Mouse (Mus musculus) stomach, embryonic 14.5 days (tissue): ENCODE data around the gene Fahd1. TPM values are rescaled to one million over a fixed set of nuclear protein-coding genes. Genes with fewer than 3 reads are reported as not detected.

Source experiments
- ATAC-seq: fragments of 200-750 bp; cut with Nextera tagmentation; 2 replicates; pipeline ENCODE4 v1.8.0; 2017; ENCODE audit warnings: low read depth, moderate TSS enrichment; ENCODE audit not compliant: insufficient number of reproducible peaks, insufficient read depth, low FRiP score
- H3K27ac ChIP-seq: fragments of 300-500 bp; sonication (generic); 2 replicates; pipeline ENCODE4 v1.5.1; 2014; ENCODE audit warnings: mild to moderate bottlenecking, low read length, moderate library complexity, mixed read lengths
- H3K27me3 ChIP-seq: fragments of 300-500 bp; sonication (generic); 2 replicates; pipeline ENCODE4 v1.6.1; 2014; ENCODE audit warnings: low read length, control low read depth, mixed read lengths; ENCODE audit not compliant: control insufficient read depth, insufficient read depth
- H3K36me3 ChIP-seq: fragments of 300-500 bp; sonication (generic); 2 replicates; pipeline ENCODE4 v1.6.1; 2014; ENCODE audit warnings: mild to moderate bottlenecking, control low read depth, low read length, moderate library complexity, mixed read lengths; ENCODE audit not compliant: control insufficient read depth, insufficient read depth
- H3K4me1 ChIP-seq: fragments of 300-500 bp; sonication (generic); 2 replicates; pipeline ENCODE4 v1.6.1; 2014; ENCODE audit warnings: low read length, control low read depth, mixed read lengths; ENCODE audit not compliant: control insufficient read depth, insufficient read depth
- H3K4me2 ChIP-seq: fragments of 300-500 bp; sonication (generic); replicated peaks from 2 replicates; pipeline ENCODE4 v1.6.1; 2014; ENCODE audit warnings: low read depth, low read length, control low read depth
- H3K4me3 ChIP-seq: fragments of 300-500 bp; sonication (generic); 2 replicates; pipeline ENCODE4 v1.5.1; 2014; ENCODE audit warnings: low read depth, low read length, control low read depth
- H3K9ac ChIP-seq: fragments of 300-500 bp; sonication (generic); replicated peaks from 2 replicates; pipeline ENCODE4 v1.6.1; 2014; ENCODE audit warnings: low read depth, mild to moderate bottlenecking, control low read depth, low read length, moderate library complexity, mixed read lengths
- H3K9me3 ChIP-seq: fragments of 300-500 bp; sonication (generic); 2 replicates; pipeline ENCODE4 v1.6.1; 2016; ENCODE audit warnings: low read depth, low read length, control low read depth; ENCODE audit not compliant: control insufficient read depth
- WGBS: fragments of 180-500 bp; shearing (Covaris S2); extraction: QIAGEN DNeasy Blood & Tissue Kit; methylation state at CpG from one replicate; pipeline ENCODE4 v1.1.7; 2014; 5-methylcytosine and 5-hydroxymethylcytosine counted together
- polyA plus RNA-seq: library from polyadenylated mRNA; unstranded; fragments of >200 nt; fragmentation: Nextera tagmentation; extraction: Ambion mirVana; gene quantifications from 2 replicates; pipeline ENCODE4 v1.2.1, GENCODE M21; 2014

Fahd1 gene
- polyA plus RNA-seq, 1 experiment from 2014 or later: 21.6 TPM

GRCm38 (mm10) chr17:24799476-24799875 is 50.7 kb downstream of the Fahd1 start:
- Histone ChIP-seq H3K9ac (no peak overlapping the region), H3K9me3 (no peaks in the 10 kb centered on the region), H3K4me2 (no peak overlapping the region), H3K27me3 (no peaks in the 10 kb centered on the region), H3K27ac (no peak overlapping the region), H3K36me3 (no peaks in the 10 kb centered on the region), H3K4me3 (no peak overlapping the region), H3K4me1 (no peaks in the 10 kb centered on the region)
- no peak for ATAC-seq
- WGBS: 89% methylated on average over 4 of the region's 4 CpGs

Other genes with a start within 250 kb of the Fahd1 start
- gene Tsc2, start 217.7 kb downstream of the Fahd1 start, polyA plus RNA-seq: 57.1 and 57.7 TPM in 2 replicates
- gene Nthl1, start 217.7 kb downstream of the Fahd1 start, polyA plus RNA-seq: 18.1 and 19.6 TPM in 2 replicates
- gene Slc9a3r2, start 200.0 kb downstream of the Fahd1 start, polyA plus RNA-seq: 44.9 and 47.7 TPM in 2 replicates
- 0.42 and 0.90 TPM in 2 replicates for gene Npw, start 191.9 kb downstream of the Fahd1 start, polyA plus RNA-seq
- gene Zfp598, start 180.7 kb downstream of the Fahd1 start, polyA plus RNA-seq: 24.8 and 26.5 TPM in 2 replicates
- gene Syngr3, start 160.4 kb downstream of the Fahd1 start, polyA plus RNA-seq: 5.6 and 6.3 TPM in 2 replicates
- gene Gfer, start 154.2 kb downstream of the Fahd1 start, polyA plus RNA-seq: 38.5 and 40.8 TPM in 2 replicates
- gene Noxo1, start 154.1 kb downstream of the Fahd1 start, polyA plus RNA-seq: 3.2 and 3.8 TPM in 2 replicates
- 67.8 and 72.1 TPM in 2 replicates for gene Tbl3, start 142.7 kb downstream of the Fahd1 start, polyA plus RNA-seq
- gene Rnf151, start 132.3 kb downstream of the Fahd1 start, polyA plus RNA-seq: not detected in 2 replicates
- 1,483 and 1,587 TPM in 2 replicates for gene Rps2, start 132.2 kb downstream of the Fahd1 start, polyA plus RNA-seq
- 226 and 259 TPM in 2 replicates for gene Ndufb10, start 125.9 kb downstream of the Fahd1 start, polyA plus RNA-seq
- 0.26 TPM in 1 of 2 replicates, not detected in the other for gene Rpl3l, start 122.5 kb downstream of the Fahd1 start, polyA plus RNA-seq
- gene Msrb1, start 113.7 kb downstream of the Fahd1 start, polyA plus RNA-seq: 40.3 and 41.3 TPM in 2 replicates
- gene Hs3st6, start 97.4 kb downstream of the Fahd1 start, polyA plus RNA-seq: 1.1 and 1.5 TPM in 2 replicates
- gene Meiob, start 46.1 kb downstream of the Fahd1 start, polyA plus RNA-seq: not detected in 2 replicates
- 31.7 and 35.2 TPM in 2 replicates for gene Hagh, start 10.2 kb downstream of the Fahd1 start, polyA plus RNA-seq
- 1.1 and 1.5 TPM in 2 replicates for gene Igfals, start 15.6 kb upstream of the Fahd1 start, polyA plus RNA-seq
- 48.1 and 49.0 TPM in 2 replicates for gene Nubp2, start 36.0 kb upstream of the Fahd1 start, polyA plus RNA-seq
- gene Spsb3, start 36.3 kb upstream of the Fahd1 start, polyA plus RNA-seq: 32.9 and 36.4 TPM in 2 replicates
- 18.9 and 27.8 TPM in 2 replicates for gene Eme2, start 44.7 kb upstream of the Fahd1 start, polyA plus RNA-seq
- 84.7 and 85.6 TPM in 2 replicates for gene Mrps34, start 44.8 kb upstream of the Fahd1 start, polyA plus RNA-seq
- 72.7 and 76.7 TPM in 2 replicates for gene Nme3, start 46.1 kb upstream of the Fahd1 start, polyA plus RNA-seq
- 40.9 and 42.9 TPM in 2 replicates for gene Mapk8ip3, start 86.6 kb upstream of the Fahd1 start, polyA plus RNA-seq
- gene Jpt2, start 110.3 kb upstream of the Fahd1 start, polyA plus RNA-seq: 139 and 150 TPM in 2 replicates
- 9.7 and 11.7 TPM in 2 replicates for gene Cramp1l, start 165.4 kb upstream of the Fahd1 start, polyA plus RNA-seq
- 17.1 and 18.7 TPM in 2 replicates for gene Ift140, start 165.7 kb upstream of the Fahd1 start, polyA plus RNA-seq
- 21.6 TPM in 2 replicates for gene Tmem204, start 233.2 kb upstream of the Fahd1 start, polyA plus RNA-seq